ENCODE assay signal across 8 mouse cellular contexts in the genomic region with DNA sequence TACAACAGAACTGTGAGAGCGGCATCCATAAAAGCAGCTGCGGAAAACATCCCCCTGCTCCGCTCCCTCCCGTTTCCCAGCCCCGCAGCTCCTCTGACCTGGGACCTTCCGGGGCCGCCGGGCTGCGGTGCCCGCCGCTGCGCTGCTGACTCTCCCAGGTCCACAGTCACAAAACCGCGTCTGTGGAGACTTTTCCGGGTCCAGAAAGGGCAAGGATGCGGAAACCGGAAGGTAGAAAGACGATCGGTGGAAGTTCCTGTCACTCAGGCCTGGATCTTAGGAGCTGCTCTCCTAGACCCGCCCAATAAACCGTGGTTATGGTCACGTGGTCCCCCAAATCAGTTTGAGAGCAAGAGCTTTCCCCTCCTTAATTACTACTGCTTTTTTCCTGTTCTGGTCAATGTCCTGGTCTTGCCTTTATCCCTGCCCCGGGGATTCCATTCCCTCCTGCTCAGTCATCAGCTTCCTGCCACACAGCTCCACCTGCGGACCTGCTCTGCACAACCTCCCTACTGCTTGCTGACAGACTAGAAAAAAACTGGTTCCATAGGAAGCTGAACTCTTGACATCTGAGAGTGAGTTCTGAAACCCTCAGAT. TPM values are rescaled to one million over a fixed set of nuclear protein-coding genes. Genes with fewer than 3 reads are reported as not detected.
DNase-seq lines count a peak whose midpoint lies in the region; ATAC-seq and TF ChIP-seq lines count a peak whose summit lies in the region.
"Not testable (repeated sequence)": the region's sequence is repeated elsewhere in the genome, so short reads cannot be mapped to it uniquely, and the experiment has no call there.

A gene (minus strand): TSS at position 471 of the 597 bp plus-strand sequence.

- H3K27me3 ChIP-seq in MEL (ENCODE audit: control insufficient read depth in 1 of 2, insufficient read depth in 2 of 2, low read length in 2 of 2); cerebellum, adult 2 months (ENCODE audit: control insufficient read depth, insufficient read depth, low read length); forebrain, postnatal 0 days (ENCODE audit: insufficient read depth, low read length); lung, embryonic 14.5 days (ENCODE audit: insufficient read depth, low read length); thymus, adult 2 months (ENCODE audit: control insufficient read depth, insufficient read depth, low read length): not testable (repeated sequence)

- 0 out of 2 replicates have a peak within 1 kb of the TSS, but pooled peaks have one; percentile 32 for H3K9ac ChIP-seq in MEL (ENCODE audit: control insufficient read depth, low read depth, low read length, poor library complexity, severe bottlenecking)
- H3K9ac ChIP-seq in forebrain, postnatal 0 days: peak within 1 kb of the TSS; percentile 77
- H3K9ac ChIP-seq in lung, embryonic 14.5 days: peak within 1 kb of the TSS; percentile 70

- WGBS in cerebellum, adult 2 months: under 1% methylated on average over 24 of the region's 24 CpGs
- under 1% methylated on average over 24 of the region's 24 CpGs for WGBS in forebrain, postnatal 0 days
- under 1% methylated on average over 24 of the region's 24 CpGs for WGBS in lung, embryonic 14.5 days
- WGBS in thymus, adult 2 months: 1% methylated on average over 24 of the region's 24 CpGs

- not testable (repeated sequence) for H3K4me3 ChIP-seq in MEL (ENCODE audit: control insufficient read depth in 1 of 2, insufficient read depth in 1 of 2, low read depth in 2 of 2, low read length in 2 of 2)
- peak within 1 kb of the TSS; percentile 68 for H3K4me3 ChIP-seq in cerebellum, adult 2 months (replicated peaks; ENCODE audit: insufficient read depth, low read depth, low read length)
- H3K4me3 ChIP-seq in forebrain, postnatal 0 days (ENCODE audit: low read depth, low read length): peak within 1 kb of the TSS; percentile 62
- H3K4me3 ChIP-seq in lung, embryonic 14.5 days (ENCODE audit: low read depth, low read length): peak within 1 kb of the TSS; percentile 64
- H3K4me3 ChIP-seq in thymus, adult 2 months (ENCODE audit: control insufficient read depth, insufficient read depth, low read length): peak within 1 kb of the TSS; percentile 99

- not testable (repeated sequence) for H3K36me3 ChIP-seq in MEL (ENCODE audit: control insufficient read depth in 1 of 2, insufficient read depth in 2 of 2, low read length in 2 of 2); forebrain, postnatal 0 days (ENCODE audit: insufficient read depth); lung, embryonic 14.5 days (ENCODE audit: insufficient read depth); thymus, adult 2 months (ENCODE audit: control insufficient read depth, insufficient read depth, low read length)

- H3K79me2 ChIP-seq in MEL (ENCODE audit: control insufficient read depth, insufficient read depth, low read length, poor library complexity): not testable (repeated sequence)

- not testable (repeated sequence) for H3K4me1 ChIP-seq in MEL (ENCODE audit: control insufficient read depth in 1 of 2, insufficient read depth in 2 of 2, low read length in 2 of 2); cerebellum, adult 2 months (ENCODE audit: control insufficient read depth, insufficient read depth, low read length); forebrain, postnatal 0 days (ENCODE audit: insufficient read depth); lung, embryonic 14.5 days (ENCODE audit: insufficient read depth); thymus, adult 2 months (replicated peaks; ENCODE audit: control insufficient read depth, insufficient read depth, low read length)

- DNase-seq in MEL (ENCODE audit: low read depth, low spot score): peak; percentile 42
- DNase-seq in cerebellum, adult 2 months: peak; percentile 68 to 77
- DNase-seq in forebrain, postnatal 0 days: peak; percentile 71
- peak; percentile 65 for DNase-seq in heart, postnatal 4 days
- peak; percentile 50 to 65 for DNase-seq in layer of hippocampus, adult 8-10 months (ENCODE audit: low spot score in 2 of 2)
- DNase-seq in lung, embryonic 14.5 days: peak; percentile 75
- peak; percentile 74 for DNase-seq in thymus, adult 2 months

- H3K9me3 ChIP-seq in MEL (replicated peaks; ENCODE audit: insufficient read depth, low read length); forebrain, postnatal 0 days (ENCODE audit: low read length); lung, embryonic 14.5 days (ENCODE audit: low read depth, low read length): not testable (repeated sequence)

- TF ChIP-seq CTCF in MEL (IDR thresholded peaks at IDR 0.05 in 2 of 3, conservative IDR thresholded peaks at IDR 0.05 in 1 of 3; ENCODE audit: control insufficient read depth in 1 of 3, insufficient read depth in 1 of 3, low read depth in 2 of 3, low read length in 3 of 3, poor library complexity in 1 of 3, severe bottlenecking in 1 of 3); cerebellum, adult 2 months (IDR thresholded peaks at IDR 0.05; ENCODE audit: borderline replicate concordance, insufficient read depth, low read depth, low read length); lung, embryonic 14.5 days (IDR thresholded peaks at IDR 0.05; ENCODE audit: low read depth); thymus, adult 2 months (IDR thresholded peaks at IDR 0.05; ENCODE audit: borderline replicate concordance, control insufficient read depth, extremely low read depth, insufficient read depth, low read length, poor library complexity): not testable (repeated sequence)
- peak; percentile 26; the same call in 1 of the 2 replicates for TF ChIP-seq CTCF in forebrain, postnatal 0 days (IDR thresholded peaks at IDR 0.05; ENCODE audit: low read depth)

- not testable (repeated sequence) for H3K27ac ChIP-seq in MEL (ENCODE audit: control insufficient read depth, low read depth, low read length)
- H3K27ac ChIP-seq in cerebellum, adult 2 months (ENCODE audit: insufficient read depth, low read length): 0 out of 2 replicates have a peak within 1 kb of the TSS, but pooled peaks have one; percentile 55
- H3K27ac ChIP-seq in forebrain, postnatal 0 days (ENCODE audit: low read depth, low read length): peak within 1 kb of the TSS; percentile 40; the same call in 1 of the 2 replicates
- H3K27ac ChIP-seq in lung, embryonic 14.5 days (ENCODE audit: low read depth): 0 out of 2 replicates have a peak within 1 kb of the TSS, but pooled peaks have one; percentile 24
- H3K27ac ChIP-seq in thymus, adult 2 months (ENCODE audit: control insufficient read depth, insufficient read depth, low read length): peak within 1 kb of the TSS; percentile 13; the same call in 1 of the 2 replicates

- H3K4me2 ChIP-seq in forebrain, postnatal 0 days (ENCODE audit: low read depth): peak within 1 kb of the TSS; percentile 71
- H3K4me2 ChIP-seq in lung, embryonic 14.5 days: peak within 1 kb of the TSS; percentile 66

- TF ChIP-seq POLR2A in MEL (IDR thresholded peaks at IDR 0.05; ENCODE audit: control insufficient read depth in 1 of 2, insufficient read depth in 1 of 2, low read depth in 1 of 2, low read length in 2 of 2, poor library complexity in 1 of 2); thymus, adult 2 months (IDR thresholded peaks at IDR 0.05; ENCODE audit: control insufficient read depth, extremely low read depth, insufficient read depth, low read length, poor library complexity): not testable (repeated sequence)
- TF ChIP-seq POLR2A in cerebellum, adult 2 months (IDR thresholded peaks at IDR 0.05; ENCODE audit: borderline replicate concordance, insufficient read depth, low read length): peak; percentile 17; the same call in 1 of the 2 replicates

- TF ChIP-seq RAD21 in MEL (IDR thresholded peaks at IDR 0.05; ENCODE audit: low read depth, low read length): not testable (repeated sequence)

- ATAC-seq in forebrain, postnatal 0 days: peak; percentile 99
- peak; percentile 99 for ATAC-seq in lung, embryonic 14.5 days (ENCODE audit: insufficient read depth)
- ATAC-seq in neutrophil, adult 5-6 weeks (ENCODE audit: extremely low read depth, insufficient number of reproducible peaks, low FRiP score, poor library complexity, severe bottlenecking): peak; percentile 64; the same call in 1 of the 2 replicates

- TF ChIP-seq EP300 in MEL (IDR thresholded peaks at IDR 0.05; ENCODE audit: low read depth in 1 of 2, low read length in 2 of 2): not testable (repeated sequence)

RNA-seq across cellular contexts. Expression of the gene that starts here (rescaled TPM):
- total RNA-seq in MEL (2012; rRNA removed): not detected in 2 replicates
- polyA plus RNA-seq in MEL (2012; ENCODE audit: insufficient read depth in 1 of 2, insufficient read length in 2 of 2, low read depth in 1 of 2, low replicate concordance in 2 of 2, missing spikeins in 1 of 2): under 1 TPM in 1 of 2 experiments, not detected in 1; 0.43 TPM
- polyA plus RNA-seq in cerebellum, adult 2 months (2012; rRNA removed): 2.2 and 2.7 TPM in 2 replicates
- total RNA-seq in forebrain, postnatal 0 days (2014; rRNA removed): 8.5 and 11.4 TPM in 2 replicates
- polyA plus RNA-seq in forebrain, postnatal 0 days (2015; fragmentation: Nextera tagmentation; extraction: Ambion mirVana): 9.6 and 9.7 TPM in 2 replicates
- total RNA-seq in heart, postnatal 4 days (2021): 1 to 10 TPM; 2.4 to 2.9 TPM
- total RNA-seq in layer of hippocampus, adult 8-10 months (2022): 1 to 10 TPM; 4.5 to 7.4 (median 6.1) TPM
- 5.8 and 6.1 TPM in 2 replicates for polyA plus RNA-seq in lung, embryonic 14.5 days (2014; fragmentation: Nextera tagmentation; extraction: Ambion mirVana)
- total RNA-seq in neutrophil, adult 5-6 weeks (2017): 1.0 and 4.4 TPM in 2 replicates
- 2.5 and 3.5 TPM in 2 replicates for polyA plus RNA-seq in thymus, adult 2 months (2012; rRNA removed)

Comparison
In these comparisons a context has a peak if more than half of its experiments do, and no peak if none do; other contexts are left out.
1. Peak in DNase-seq and H3K9ac ChIP-seq in MEL; RNA of the gene not detected or under 1 TPM.